Mouse (Mus musculus) right cerebral cortex, postnatal 36 days (tissue): ENCODE results near the gene Hoxd4.

ENCODE experiments used
- DNase-seq, 2 experiments: peaks; one replicate each; pipeline ENCODE4 v3.0.0; 2022; ENCODE audit warnings: low spot score in 2 of 2, mixed read lengths in 1 of 2

Gene Hoxd4

GRCm38 (mm10) chr2:74726973-74727639 is 15.4 kb downstream of the Hoxd4 start:
- no peak for DNase-seq

- no peak for DNase-seq
These were observed 16.0 kb downstream of the Hoxd4 start for GRCm38 (mm10) chr2:74727640-74728302.

DNA sequence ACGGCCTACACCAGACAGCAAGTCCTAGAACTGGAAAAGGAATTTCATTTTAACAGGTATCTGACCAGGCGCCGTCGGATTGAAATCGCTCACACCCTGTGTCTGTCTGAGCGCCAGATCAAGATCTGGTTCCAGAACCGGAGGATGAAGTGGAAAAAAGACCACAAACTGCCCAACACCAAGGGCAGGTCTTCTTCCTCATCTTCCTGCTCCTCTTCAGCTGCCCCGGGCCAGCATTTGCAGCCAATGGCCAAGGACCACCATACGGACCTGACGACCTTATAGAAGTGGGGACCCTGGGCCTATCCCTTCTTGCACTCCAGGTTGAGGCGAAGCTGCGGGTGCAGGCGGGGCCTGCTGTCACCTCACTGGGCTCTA is 16.6 kb downstream of the Hoxd4 start:
- DNase-seq: no peak

DNA sequence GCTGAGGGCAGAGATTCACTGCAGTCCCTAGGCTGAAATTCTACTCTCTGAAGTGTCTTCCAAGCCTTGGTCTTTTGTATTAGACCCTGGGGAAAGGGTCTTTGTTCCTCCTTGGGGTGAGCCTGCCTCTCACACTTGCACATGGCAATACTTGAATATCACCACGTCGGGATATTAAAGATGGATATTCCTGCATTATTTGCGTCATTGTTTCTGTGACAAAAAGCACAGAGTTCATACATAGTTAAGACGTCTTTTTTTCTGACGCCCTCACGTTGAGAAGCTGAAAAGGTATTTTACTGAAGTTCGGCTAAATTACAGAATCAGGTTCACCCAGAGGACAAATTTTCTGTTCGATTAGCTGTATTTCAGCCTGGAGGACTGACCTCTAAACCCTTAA is 18.6 kb downstream of the Hoxd4 start:
- DNase-seq: no peak

GRCm38 (mm10) chr2:74731055-74731454 is 19.3 kb downstream of the Hoxd4 start:
- DNase-seq: no peak

GRCm38 (mm10) chr2:74731799-74732512 is 20.2 kb downstream of the Hoxd4 start:
- no peak for DNase-seq

GRCm38 (mm10) chr2:74732513-74733316 is 21.0 kb downstream of the Hoxd4 start:
- no peak for DNase-seq

DNA sequence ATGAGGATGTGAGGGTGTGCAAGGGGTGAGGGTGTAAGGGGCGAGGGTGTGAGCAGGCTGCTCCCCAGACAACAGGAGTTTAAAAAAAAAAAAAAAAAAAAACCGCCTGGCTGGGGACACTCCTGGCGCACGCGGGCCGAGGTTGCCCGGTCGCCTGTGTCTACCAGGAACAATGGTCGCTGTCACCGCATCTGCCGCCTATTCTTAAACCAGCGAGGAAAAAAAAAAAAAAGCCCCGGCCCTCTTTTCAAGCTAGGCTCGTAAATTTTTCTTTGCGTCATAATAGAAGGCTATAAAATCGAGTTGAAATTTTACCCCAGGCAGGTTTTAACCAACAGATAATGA is 21.6 kb downstream of the Hoxd4 start:
- DNase-seq: no peak

DNA sequence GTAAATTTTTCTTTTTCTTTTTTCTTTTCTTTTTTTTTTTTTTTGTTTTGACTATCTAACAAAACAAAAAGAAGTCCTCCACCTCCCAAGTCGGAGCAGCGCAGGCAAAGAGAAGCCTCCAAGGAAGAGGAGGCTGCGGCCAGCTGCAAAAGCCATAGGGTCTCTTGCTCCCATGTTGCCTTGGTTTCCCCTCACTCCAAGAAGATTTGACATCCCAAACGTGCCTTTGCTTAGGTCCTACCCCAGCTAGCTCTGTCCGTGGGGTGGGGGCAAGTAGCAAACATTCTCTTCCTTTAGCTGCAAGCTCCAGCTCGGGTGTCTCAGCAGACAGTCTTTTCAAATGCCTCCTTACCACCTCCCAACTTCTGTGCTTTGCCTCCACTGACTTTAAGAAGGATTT is 22.0 kb downstream of the Hoxd4 start:
- no peak for DNase-seq

DNA sequence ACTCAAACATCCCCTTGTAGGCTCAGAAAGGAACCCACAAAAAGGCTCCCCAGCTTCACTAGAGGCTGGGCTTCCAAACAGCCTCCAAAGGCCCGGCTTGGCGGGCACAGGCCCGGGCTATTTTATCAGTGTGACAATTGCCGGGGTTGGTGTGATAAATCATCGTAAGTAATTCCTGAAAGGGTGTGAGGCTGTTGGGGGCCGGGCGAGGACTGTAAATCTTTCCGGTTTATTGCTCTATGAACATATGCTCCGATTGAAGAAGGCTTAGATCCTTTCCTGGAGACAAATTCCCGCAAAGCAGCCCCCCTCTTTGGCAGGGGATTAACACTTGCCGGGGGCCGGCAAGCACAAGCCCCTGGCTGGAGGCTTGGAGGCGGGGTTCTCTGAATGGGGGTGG is 22.7 kb downstream of the Hoxd4 start:
- no peak for DNase-seq

DNA sequence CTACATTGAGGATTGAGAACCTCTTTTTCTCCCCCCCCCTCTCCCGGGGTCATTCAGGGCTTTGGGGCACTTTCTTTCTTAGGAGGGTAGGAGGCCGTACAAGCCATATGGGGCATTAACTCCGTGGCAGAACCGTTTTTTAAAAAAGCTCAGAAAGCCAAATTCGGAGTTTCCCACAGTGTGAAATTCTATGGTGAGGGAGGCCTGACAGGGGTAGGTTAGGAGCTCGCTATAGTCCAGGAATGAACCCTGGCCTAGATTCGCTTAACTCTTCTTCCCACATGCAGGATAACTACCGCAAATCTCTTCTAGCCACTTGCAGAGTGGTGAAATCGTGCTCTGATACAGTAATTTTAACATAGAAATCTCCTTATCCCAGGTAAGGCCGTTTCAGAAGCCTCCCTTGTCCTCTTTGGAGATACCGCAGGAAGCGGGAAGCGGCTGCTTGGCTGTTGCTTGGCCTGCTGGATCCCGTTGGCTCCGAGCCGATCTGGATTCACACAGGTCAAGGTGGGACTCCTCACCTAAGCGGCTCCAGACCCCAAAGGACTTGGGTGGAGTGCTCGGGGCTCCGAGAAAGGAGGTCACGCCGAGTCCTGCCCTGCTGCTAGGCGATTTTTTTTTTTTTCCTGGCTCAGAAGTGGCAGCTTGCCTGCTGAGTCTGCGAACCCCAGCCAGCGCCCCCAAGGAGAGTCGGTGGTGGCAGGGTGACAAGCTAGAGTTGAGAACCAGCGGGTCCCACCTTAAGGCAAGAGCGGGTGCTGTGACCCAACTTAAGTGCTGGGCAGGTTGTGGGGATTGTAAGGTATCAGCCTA is 23.5 kb downstream of the Hoxd4 start:
- DNase-seq: no peak

DNA sequence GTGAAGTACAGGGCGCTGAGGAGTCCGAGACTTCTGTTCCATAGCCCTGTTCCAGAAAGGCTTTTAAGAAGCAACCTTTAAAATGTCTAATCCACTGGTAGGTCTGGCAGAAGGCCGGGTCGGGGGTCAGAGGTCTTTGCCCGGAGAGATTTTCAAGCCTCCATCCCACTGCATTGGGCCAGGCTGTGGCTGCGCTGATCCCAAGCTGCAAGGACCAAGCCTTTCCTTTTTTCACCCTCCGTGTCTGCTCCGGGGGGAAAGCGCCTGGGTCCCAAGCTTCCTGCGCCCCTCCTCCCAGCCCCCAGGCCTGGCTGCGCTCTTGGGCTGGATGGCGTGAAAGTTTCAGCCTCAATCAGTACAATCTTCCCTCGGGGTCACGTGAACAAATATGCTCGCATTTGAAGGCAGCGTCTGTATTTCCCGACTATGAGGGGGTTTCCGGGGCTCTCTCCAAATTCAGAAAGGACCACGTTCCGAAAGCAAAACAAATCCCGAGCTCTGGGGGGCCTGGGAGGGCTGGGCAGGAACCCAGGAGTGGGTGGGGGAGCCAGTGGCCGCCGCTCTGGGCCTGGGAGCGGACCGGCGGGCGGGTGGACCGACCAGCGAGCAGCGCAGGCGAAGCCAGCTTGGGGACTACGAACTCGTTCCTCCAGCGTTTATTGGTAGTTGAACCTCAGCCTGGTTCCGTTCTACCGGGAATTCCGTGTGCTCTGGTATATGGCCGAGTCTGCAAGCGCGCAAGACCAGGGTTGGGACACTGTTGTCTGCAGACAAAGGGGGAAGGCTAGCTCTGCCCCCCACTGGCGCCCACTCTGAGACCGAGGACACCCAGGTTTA is 24.3 kb downstream of the Hoxd4 start:
- no peak for DNase-seq

DNA sequence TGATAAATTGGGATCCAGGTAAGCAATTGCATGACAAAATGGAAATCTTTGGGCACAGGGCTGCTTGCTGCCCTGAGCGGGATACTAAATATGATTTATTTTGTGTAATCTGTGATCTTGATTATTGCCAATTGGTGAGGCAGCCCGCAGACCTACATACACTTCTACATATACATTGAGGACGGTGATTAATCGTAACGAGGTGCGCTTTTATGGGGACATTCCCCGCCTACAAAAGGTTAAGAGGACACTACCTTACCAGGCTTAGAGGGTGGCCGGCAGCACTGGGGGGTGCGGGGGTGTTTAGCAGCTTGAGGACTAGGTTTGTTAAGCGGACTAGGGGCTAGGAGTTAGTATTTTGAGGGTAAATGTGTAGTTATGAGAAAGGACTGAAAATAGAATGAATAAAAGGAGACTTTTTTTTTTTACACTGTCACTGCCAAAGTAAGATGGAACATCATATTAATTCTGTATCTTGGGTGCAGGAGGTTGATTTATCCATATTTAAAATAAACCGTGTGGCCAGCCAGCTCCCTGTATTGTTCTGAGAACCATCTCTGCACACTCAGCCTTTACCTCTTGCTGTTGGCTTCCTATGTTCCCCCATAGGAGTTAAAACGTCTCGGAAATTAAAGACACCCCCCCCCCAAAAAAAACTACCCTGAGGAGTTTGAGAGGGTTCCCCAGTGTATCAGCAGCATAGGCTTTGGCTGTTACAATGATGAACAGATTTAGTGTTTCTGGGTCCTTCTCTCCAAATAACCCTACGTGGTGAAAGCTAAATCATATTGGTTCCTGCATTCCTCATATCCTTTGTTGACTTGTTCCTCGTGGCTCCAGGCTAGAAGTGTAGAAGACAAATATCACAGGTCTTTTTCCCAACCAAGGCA is 25.2 kb downstream of the Hoxd4 start:
- no peak for DNase-seq

GRCm38 (mm10) chr2:74737578-74738070 is 25.9 kb downstream of the Hoxd4 start:
- DNase-seq: no peak

GRCm38 (mm10) chr2:74738623-74739475 is 27.1 kb downstream of the Hoxd4 start:
- no peak for DNase-seq

- DNase-seq: no peak
These were observed 27.7 kb downstream of the Hoxd4 start for GRCm38 (mm10) chr2:74739476-74739800.

GRCm38 (mm10) chr2:74739869-74740268 is 28.1 kb downstream of the Hoxd4 start:
- DNase-seq: no peak

DNA sequence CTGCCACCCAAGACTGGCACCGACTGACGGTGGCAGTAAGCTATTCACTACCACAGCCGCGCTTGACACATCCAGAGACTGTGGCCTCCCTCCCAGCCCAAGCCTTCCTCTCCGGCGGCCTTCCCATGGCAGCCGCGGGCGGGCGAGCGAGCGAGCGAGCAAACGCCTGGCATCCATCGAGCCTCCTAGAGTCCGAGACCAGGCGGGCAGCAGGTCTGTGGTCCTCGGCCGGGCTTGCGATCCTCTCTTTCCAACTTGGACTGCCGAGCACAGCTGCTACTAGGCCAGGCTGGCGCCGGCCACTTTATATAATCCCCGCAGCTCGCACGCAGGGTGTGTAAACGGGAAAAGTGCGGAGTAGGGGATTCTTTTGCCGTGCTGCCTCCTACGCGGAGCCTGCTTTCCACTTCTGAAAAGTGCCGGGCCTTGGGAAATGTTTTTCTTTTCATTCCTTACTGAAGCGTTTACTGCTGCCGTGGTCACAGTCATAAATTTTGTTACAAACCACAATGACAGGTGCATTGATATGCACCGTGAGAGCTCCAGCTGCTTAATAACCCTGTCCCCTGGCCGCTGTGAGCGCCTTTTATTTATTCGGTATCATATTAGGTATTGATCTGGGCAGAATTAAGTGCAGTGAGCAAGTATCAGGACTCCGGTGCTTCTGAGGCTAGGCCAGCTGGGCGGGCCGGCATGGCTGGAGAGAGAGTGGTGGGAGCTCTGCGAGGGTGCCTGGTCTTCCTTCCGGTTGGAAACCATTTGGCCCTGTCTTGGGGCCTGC is 28.8 kb downstream of the Hoxd4 start:
- DNase-seq: no peak
